Mouse (Mus musculus) liver, embryonic 12.5 days (tissue): ENCODE data around the gene Tmtc4. TPM values are rescaled to one million over a fixed set of nuclear protein-coding genes. Genes with fewer than 3 reads are reported as not detected.

ENCODE experiments used
- ATAC-seq: fragments of 200-750 bp; cut with Nextera tagmentation; 2 replicates; pipeline ENCODE4 v1.8.0; 2017; ENCODE audit warnings: moderate number of reproducible peaks, mild to moderate bottlenecking, moderate library complexity
- H3K27ac ChIP-seq: fragments of 300-500 bp; sonication (generic); 2 replicates; pipeline ENCODE4 v1.5.1; 2016; ENCODE audit warnings: mild to moderate bottlenecking
- H3K27me3 ChIP-seq: fragments of 300-500 bp; sonication (generic); replicated peaks from 2 replicates; pipeline ENCODE4 v1.6.1; 2016; ENCODE audit warnings: mild to moderate bottlenecking, moderate library complexity
- H3K36me3 ChIP-seq: fragments of 300-500 bp; sonication (generic); 2 replicates; pipeline ENCODE4 v1.6.1; 2016; ENCODE audit warnings: mild to moderate bottlenecking, moderate library complexity
- H3K4me1 ChIP-seq: fragments of 300-500 bp; sonication (generic); 2 replicates; pipeline ENCODE4 v1.6.1; 2016
- H3K4me2 ChIP-seq: fragments of 300-500 bp; sonication (generic); 2 replicates; pipeline ENCODE4 v1.6.1; 2016; ENCODE audit warnings: mild to moderate bottlenecking, moderate library complexity
- H3K4me3 ChIP-seq: fragments of 300-500 bp; sonication (generic); 2 replicates; pipeline ENCODE4 v1.5.1; 2016; ENCODE audit warnings: mild to moderate bottlenecking, moderate library complexity
- H3K9ac ChIP-seq: fragments of 300-500 bp; sonication (generic); 2 replicates; pipeline ENCODE4 v1.6.1; 2016; ENCODE audit warnings: mild to moderate bottlenecking, moderate library complexity
- H3K9me3 ChIP-seq: fragments of 300-500 bp; sonication (generic); replicated peaks from 2 replicates; pipeline ENCODE4 v1.6.1; 2016; ENCODE audit warnings: mild to moderate bottlenecking, moderate library complexity
- WGBS: fragments of 180-500 bp; shearing (Covaris S2); methylation state at CpG from one replicate; pipeline ENCODE4 v1.1.7; 2016; ENCODE audit not compliant: insufficient replicate concordance; 5-methylcytosine and 5-hydroxymethylcytosine counted together
- polyA plus RNA-seq: library from polyadenylated mRNA; unstranded; fragments of >200 nt; fragmentation: Nextera tagmentation; extraction: Ambion mirVana; gene quantifications from 2 replicates; pipeline ENCODE4 v1.2.1, GENCODE M21; 2016

The Tmtc4 gene
- polyA plus RNA-seq = 3.8 and 4.2 TPM in 2 replicates

DNA sequence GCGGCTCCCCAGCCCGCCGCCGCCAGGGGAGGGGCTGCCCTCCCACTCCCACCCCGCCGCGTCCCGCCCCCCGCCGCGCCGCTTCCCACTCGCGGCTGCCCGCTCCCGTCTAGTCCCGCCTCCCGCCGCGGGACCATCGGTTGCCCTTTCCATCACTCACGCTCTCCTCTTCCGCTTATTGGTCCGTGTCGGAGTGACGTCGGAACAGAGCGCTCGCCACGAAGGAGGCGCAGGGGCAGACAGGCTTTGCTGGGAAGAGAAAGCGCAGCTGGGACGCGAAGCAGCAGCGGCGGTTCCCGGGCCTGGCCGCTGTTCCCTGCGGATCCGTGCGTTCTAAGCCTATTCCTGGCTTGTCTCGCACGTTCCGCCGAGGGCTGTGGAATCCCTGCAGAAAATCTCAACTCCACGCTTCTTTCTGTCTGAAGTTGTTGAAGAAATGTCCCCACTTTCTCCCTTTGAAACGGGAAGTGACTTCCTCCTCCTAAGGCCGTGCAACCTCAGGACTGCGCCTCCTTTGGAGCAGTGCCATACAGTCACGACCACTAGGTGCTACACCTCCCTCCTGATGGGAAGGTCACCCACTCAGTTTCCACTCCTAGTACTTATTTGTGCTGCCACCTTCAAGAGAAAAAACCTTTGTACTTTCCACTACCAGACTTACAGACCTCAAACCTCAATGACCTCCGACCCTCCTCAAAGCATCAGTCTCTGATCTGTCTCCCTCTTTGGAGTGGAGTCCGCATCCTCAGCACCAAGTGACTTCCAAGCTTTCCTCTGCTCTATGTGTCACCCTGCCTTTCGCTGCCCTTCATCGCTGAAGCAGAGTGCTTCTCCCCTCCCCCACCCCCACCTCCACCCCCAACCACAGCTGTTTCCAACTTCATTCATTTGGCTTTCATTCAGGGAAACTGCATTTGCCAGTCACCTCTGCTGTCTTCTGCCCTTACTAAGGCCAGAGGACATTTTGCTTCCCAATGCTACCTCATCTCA is at the start of gene Tmtc4:
Tmtc4 (minus strand) TSS at position 810 of the 990 bp plus-strand sequence.
- Histone ChIP-seq H3K4me2 (peak within 1 kb of the TSS; percentile 98), H3K4me3 (peak within 1 kb of the TSS; percentile 68), H3K4me1 (peaks cover 18% of the 10 kb centered on the region), H3K36me3 (no peaks in the 10 kb centered on the region), H3K9ac (peak within 1 kb of the TSS; percentile 75), H3K9me3 (no peaks in the 10 kb centered on the region), H3K27ac (peak within 1 kb of the TSS; percentile 68), H3K27me3 (peaks cover 32% of the 10 kb centered on the region)
- ATAC-seq = peak; percentile 96
- under 1% methylated on average over 49 of the region's 54 CpGs for WGBS

DNA sequence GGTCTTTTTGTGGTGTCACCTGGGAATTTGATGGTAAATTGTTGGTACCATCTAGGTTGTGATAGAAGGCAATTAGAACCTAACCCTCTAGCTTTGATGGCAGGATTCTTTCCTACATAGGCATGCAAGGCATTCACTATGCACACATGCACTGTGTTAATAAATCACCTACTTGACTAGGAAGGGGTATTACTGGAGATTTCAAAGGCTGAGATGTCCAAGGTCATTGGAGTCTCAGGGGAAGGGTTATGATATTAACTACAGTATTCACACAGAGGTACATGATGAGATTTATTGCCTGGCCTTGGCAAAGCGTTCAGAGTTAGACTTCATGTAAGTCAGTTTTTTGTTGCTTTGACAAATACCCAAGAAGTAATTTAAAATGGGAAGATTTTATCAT is 48.6 kb upstream of the Tmtc4 start:
- Histone ChIP-seq H3K27me3 (no peaks in the 10 kb centered on the region), H3K36me3 (no peaks in the 10 kb centered on the region), H3K4me2 (no peak overlapping the region), H3K27ac (no peak overlapping the region), H3K4me3 (no peak overlapping the region), H3K4me1 (no peaks in the 10 kb centered on the region), H3K9ac (no peak overlapping the region), H3K9me3 (peaks cover 4% of the 10 kb centered on the region; the same call in 1 of the 2 replicates)
- no peak for ATAC-seq
- 58% methylated on average over 1 of the region's 1 CpGs for WGBS

DNA sequence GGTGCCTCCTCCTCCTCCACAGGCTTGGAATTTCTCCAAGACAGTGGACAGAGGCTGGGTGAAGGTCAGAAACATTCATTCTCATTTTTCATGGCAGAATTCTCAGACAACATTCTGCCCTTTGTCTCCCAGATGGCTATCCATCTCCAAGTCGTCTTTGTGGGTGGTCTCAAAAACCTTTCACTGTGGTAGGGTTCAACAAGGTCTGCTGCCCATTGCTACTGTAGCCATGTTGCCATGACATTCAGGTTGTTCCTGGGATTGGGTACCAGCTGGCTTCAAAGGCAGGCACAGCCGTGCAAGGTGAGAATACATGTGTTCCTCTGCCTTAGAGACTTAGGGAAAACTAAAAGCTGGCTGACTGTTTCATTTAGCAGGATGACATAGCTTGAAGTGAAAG is 44.0 kb upstream of the Tmtc4 start:
- Histone ChIP-seq H3K9me3 (peaks cover 4% of the 10 kb centered on the region; the same call in 1 of the 2 replicates), H3K9ac (no peak overlapping the region), H3K36me3 (no peaks in the 10 kb centered on the region), H3K4me2 (no peak overlapping the region), H3K4me3 (no peak overlapping the region), H3K27ac (no peak overlapping the region), H3K4me1 (no peaks in the 10 kb centered on the region), H3K27me3 (no peaks in the 10 kb centered on the region)
- ATAC-seq = no peak
- WGBS = 52% methylated on average over 2 of the region's 2 CpGs

DNA sequence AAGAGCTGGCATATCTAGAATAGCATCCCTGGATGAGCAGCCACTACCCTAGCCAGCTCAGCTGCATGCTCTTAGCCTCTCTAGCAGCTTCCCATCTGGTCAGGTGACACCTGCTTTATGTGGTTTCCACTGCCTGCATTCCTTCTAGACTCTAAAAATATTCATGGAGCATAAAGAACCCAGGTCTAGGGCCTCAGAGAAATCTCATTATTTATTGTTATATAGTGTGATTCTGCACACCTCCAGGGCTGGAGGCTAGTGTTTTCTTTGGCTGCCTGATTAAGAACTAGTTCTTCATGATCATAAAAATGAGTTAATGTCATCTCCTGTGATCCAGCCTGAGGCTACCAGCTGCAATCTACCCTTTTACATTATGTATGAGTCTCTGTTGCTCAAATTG is 39.1 kb upstream of the Tmtc4 start:
- Histone ChIP-seq H3K27me3 (no peaks in the 10 kb centered on the region), H3K4me3 (no peak overlapping the region), H3K9me3 (no peaks in the 10 kb centered on the region), H3K36me3 (no peaks in the 10 kb centered on the region), H3K4me1 (no peaks in the 10 kb centered on the region), H3K9ac (no peak overlapping the region), H3K4me2 (no peak overlapping the region), H3K27ac (no peak overlapping the region)
- ATAC-seq = no peak

DNA sequence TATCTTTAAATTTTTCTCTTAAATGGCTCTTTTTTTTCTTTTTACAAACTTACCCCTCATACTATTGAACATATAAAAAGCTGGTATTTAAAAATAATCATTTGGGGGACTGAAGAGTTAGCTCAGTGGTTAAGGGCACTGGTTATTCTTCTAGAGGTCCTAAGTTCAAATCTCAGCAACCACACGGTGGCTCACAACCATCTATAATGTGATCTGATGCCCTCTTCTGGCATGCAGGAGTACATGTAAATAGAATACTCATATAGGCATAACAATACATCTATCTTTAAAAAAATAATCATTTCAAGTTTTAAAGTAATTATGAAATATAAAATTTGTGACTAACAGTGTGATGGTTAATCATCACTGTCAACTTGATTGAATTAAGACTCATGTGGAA is 32.5 kb upstream of the Tmtc4 start:
- Histone ChIP-seq H3K36me3 (no peaks in the 10 kb centered on the region), H3K4me2 (no peak overlapping the region), H3K4me1 (no peaks in the 10 kb centered on the region), H3K27me3 (no peaks in the 10 kb centered on the region), H3K4me3 (no peak overlapping the region), H3K9ac (no peak overlapping the region), H3K27ac (no peak overlapping the region), H3K9me3 (no peaks in the 10 kb centered on the region)
- 48% methylated on average over 1 of the region's 1 CpGs for WGBS
- no peak for ATAC-seq

DNA sequence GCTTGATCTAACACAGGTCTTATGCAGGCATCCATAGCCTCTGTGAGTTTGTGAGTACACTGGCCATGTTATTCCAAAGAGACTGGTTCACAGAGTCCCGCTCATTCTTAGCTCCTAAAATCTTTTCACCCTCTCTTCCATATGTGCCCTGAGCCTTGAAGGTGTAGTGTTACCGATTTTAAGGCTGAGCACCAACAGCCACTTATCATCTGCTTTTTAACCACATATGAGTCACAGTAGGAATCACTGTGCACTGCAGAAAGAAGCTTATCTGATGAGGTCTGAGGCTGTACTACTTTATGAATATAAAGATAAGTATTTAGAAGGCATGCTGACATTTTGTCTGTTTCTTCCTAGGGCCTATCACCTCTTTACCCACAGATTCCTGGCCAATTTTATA is 31.9 kb upstream of the Tmtc4 start:
- Histone ChIP-seq H3K27ac (no peak overlapping the region), H3K36me3 (no peaks in the 10 kb centered on the region), H3K4me2 (no peak overlapping the region), H3K9ac (no peak overlapping the region), H3K4me3 (no peak overlapping the region), H3K9me3 (no peaks in the 10 kb centered on the region), H3K27me3 (no peaks in the 10 kb centered on the region), H3K4me1 (no peaks in the 10 kb centered on the region)
- ATAC-seq = no peak
- WGBS = 68% methylated on average over 2 of the region's 2 CpGs

DNA sequence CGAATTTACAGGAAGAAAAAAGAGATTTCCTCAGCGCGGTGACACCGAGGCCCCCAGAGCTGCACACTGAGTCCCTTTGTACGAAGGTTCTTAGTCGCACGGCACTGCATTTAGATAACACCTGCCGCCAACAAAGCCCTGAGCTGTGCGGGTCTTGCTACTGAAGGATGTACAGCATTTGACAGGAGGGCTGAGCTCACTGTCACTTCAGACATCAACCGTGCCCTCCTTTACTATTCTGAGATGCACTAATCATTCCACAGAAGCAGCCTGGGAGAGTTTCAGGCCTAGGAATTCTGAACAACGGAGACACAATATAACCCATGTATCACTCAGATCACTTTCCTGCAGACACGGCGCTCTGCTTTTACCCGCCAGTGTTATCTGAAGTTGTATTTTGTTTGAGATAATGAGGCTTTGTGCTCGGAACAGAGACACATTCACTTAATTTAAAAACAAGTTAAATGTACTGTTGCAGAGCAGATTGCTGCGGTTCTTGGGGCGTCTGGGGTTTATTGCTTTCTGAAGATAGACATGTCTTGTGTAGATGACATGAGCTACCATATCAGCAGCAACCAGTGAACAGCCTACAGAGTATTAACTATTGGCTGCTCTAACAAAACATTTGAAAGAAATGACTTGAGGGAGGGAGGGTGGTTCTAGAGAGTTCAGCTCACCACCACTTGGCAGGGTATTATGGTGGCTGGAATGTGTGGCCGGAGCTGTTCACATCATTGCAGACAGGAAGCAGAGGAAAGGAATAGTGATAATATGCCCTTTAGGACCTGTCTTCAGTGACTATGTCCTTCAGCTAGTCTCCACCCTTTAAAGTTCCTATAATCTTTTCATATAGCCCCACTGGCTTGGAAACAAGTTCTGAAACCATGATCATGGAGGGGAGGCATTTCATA is 25.5 kb upstream of the Tmtc4 start:
- H3K4me2 ChIP-seq = no peak overlapping the region
- no peak overlapping the region for H3K27ac ChIP-seq
- H3K36me3 ChIP-seq = no peaks in the 10 kb centered on the region
- no peaks in the 10 kb centered on the region for H3K9me3 ChIP-seq
- no peak for ATAC-seq
- H3K4me3 ChIP-seq = no peak overlapping the region
- no peaks in the 10 kb centered on the region for H3K4me1 ChIP-seq
- no peak overlapping the region for H3K9ac ChIP-seq
- WGBS = 57% methylated on average over 18 of the region's 18 CpGs
- no peaks in the 10 kb centered on the region for H3K27me3 ChIP-seq

DNA sequence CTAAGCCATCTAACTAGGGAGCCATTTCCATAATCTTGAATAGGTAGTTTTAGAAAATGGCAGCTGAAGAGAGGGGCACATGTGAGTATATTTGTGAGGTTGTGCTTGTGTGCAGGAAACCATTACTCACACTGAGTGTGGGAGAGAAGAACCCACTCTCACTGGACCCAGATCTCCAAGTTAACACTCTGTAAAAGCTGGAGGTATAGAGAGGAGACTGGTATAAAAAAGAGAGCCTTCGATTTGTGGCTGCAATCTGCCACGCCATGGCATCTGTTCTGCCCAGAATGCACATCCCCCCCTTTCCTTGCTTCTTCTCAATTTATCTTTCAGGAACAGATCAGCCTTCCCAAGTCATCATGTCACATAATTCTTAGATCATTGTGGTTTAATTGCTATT is 24.8 kb upstream of the Tmtc4 start:
- no peaks in the 10 kb centered on the region for H3K36me3 ChIP-seq
- H3K4me3 ChIP-seq = no peak overlapping the region
- no peaks in the 10 kb centered on the region for H3K9me3 ChIP-seq
- H3K4me1 ChIP-seq = no peaks in the 10 kb centered on the region
- ATAC-seq = no peak
- H3K9ac ChIP-seq = no peak overlapping the region
- H3K27me3 ChIP-seq = no peaks in the 10 kb centered on the region
- H3K4me2 ChIP-seq = no peak overlapping the region
- no peak overlapping the region for H3K27ac ChIP-seq
- WGBS = 60% methylated on average over 2 of the region's 2 CpGs

DNA sequence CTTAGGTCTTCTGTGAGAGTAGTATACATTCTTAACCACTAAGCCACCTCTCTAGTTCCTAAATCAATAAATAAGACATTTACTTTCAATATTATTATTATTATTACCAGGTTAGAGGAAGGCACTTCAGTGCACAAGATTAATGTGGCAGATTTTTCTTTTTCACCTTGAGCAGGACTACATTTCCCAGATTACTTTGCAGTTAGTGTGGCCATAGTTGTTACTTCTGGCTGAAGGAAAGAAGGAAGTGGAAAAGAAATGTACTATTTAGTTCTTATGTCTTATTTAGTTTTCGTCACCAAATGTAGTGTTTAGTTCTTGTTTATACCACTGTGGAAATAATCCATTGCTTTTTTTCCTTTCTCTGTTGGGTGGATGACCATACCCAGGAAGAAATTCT is 19.9 kb upstream of the Tmtc4 start:
- no peaks in the 10 kb centered on the region for H3K36me3 ChIP-seq
- no peak overlapping the region for H3K4me2 ChIP-seq
- no peak overlapping the region for H3K9ac ChIP-seq
- WGBS = 64% methylated on average over 1 of the region's 1 CpGs
- ATAC-seq = no peak
- H3K27me3 ChIP-seq = no peaks in the 10 kb centered on the region
- H3K4me1 ChIP-seq = no peaks in the 10 kb centered on the region
- H3K27ac ChIP-seq = no peak overlapping the region
- no peaks in the 10 kb centered on the region for H3K9me3 ChIP-seq
- H3K4me3 ChIP-seq = no peak overlapping the region

DNA sequence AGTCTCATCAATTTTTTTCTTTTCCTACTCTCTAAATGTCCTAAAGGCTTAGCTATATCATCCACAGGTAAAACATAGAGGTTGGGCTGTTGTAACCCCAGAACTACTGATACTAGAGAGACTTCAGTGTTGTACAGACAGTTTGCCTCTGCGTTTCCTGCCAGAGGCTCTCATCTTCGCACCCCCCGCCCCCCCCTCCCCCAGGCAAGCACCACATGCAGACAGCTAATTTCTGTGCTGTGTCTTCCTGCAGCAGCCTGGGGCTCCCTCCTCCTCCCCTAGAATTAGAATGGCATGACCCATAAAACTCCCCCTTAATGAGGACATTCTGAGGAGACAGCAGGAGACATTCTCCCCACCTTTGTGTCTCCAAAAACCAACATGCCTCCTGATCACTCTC is 17.6 kb upstream of the Tmtc4 start:
- no peak overlapping the region for H3K4me3 ChIP-seq
- 28% methylated on average over 3 of the region's 3 CpGs for WGBS
- no peaks in the 10 kb centered on the region for H3K36me3 ChIP-seq
- no peak overlapping the region for H3K27ac ChIP-seq
- no peak for ATAC-seq
- no peaks in the 10 kb centered on the region for H3K27me3 ChIP-seq
- no peak overlapping the region for H3K4me2 ChIP-seq
- H3K4me1 ChIP-seq = no peaks in the 10 kb centered on the region
- H3K9ac ChIP-seq = no peak overlapping the region
- no peaks in the 10 kb centered on the region for H3K9me3 ChIP-seq

DNA sequence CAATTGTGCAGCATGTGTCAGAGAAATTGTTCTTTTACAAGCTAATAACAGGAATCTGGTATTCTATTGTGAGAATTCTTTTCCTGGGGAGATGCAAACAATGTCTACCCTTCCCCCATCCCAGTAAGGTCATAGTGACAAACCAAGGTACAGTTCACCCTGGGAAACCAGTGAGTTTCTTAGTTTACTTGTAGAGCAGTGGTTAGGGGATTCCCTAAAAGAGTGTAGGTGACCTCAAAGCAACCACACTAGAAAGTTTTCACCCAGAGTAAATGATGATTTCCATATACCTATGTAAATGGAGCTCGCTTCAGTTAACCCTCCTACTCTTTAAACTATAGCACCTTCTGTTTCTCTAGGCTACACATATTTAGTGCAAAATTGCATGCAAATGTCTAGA is 13.6 kb upstream of the Tmtc4 start:
- Histone ChIP-seq H3K9ac (no peak overlapping the region), H3K4me1 (no peaks in the 10 kb centered on the region), H3K9me3 (no peaks in the 10 kb centered on the region), H3K4me2 (no peak overlapping the region), H3K4me3 (no peak overlapping the region), H3K27ac (no peak overlapping the region), H3K27me3 (peaks cover 7% of the 10 kb centered on the region; the same call in 1 of the 2 replicates), H3K36me3 (no peaks in the 10 kb centered on the region)
- 56% methylated on average over 1 of the region's 1 CpGs for WGBS
- ATAC-seq = no peak

DNA sequence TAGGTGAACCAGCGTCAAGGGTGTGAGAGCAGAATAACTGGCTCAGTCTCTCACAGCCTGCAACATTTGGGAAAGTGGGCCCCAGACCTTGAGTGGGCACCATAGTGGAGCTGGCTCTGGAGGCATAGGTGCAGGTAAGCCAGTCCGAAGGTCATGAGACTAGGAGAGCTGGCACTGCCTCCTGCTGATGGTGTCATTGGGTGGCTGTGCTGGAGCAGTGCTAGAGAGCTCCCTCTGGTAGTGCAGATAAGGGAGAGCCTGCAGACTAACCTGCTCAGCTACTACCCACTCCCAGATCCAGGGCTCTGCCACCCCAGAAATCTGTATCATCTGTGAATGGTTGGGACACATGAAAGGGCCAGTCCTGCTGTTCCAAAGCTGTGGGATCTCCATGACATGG is 10.1 kb upstream of the Tmtc4 start:
- WGBS = 74% methylated on average over 2 of the region's 2 CpGs
- Histone ChIP-seq H3K27ac (no peak overlapping the region), H3K9ac (no peak overlapping the region), H3K9me3 (no peaks in the 10 kb centered on the region), H3K27me3 (peaks cover 7% of the 10 kb centered on the region; the same call in 1 of the 2 replicates), H3K4me3 (no peak overlapping the region), H3K36me3 (no peaks in the 10 kb centered on the region), H3K4me1 (no peaks in the 10 kb centered on the region), H3K4me2 (no peak overlapping the region)
- ATAC-seq = 0 out of 2 replicates have a peak, but pooled peaks have one; percentile 11
